Mouse (Mus musculus) lung, embryonic 16.5 days (tissue): ENCODE measurements around the gene Otub1. TPM values are rescaled to one million over a fixed set of nuclear protein-coding genes. Genes with fewer than 3 reads are reported as not detected.

ENCODE experiments used
- polyA plus RNA-seq: library from polyadenylated mRNA; unstranded; fragments of >200 nt; fragmentation: Nextera tagmentation; extraction: Ambion mirVana; gene quantifications from 2 replicates; pipeline ENCODE4 v1.2.1, GENCODE M21; 2015

The Otub1 gene
- polyA plus RNA-seq, 1 experiment from 2014 or later = 187 TPM

Other genes with a start within 250 kb of the Otub1 start
- 41.4 and 44.8 TPM in 2 replicates for gene Ppp1r14b, start 231.3 kb downstream of the Otub1 start, polyA plus RNA-seq
- 49.1 and 49.8 TPM in 2 replicates for gene Plcb3, start 229.8 kb downstream of the Otub1 start, polyA plus RNA-seq
- 125 and 151 TPM in 2 replicates for gene Fkbp2, start 225.8 kb downstream of the Otub1 start, polyA plus RNA-seq
- gene Vegfb, start 218.7 kb downstream of the Otub1 start, polyA plus RNA-seq = 20.8 and 28.9 TPM in 2 replicates
- 26.4 and 30.3 TPM in 2 replicates for gene Dnajc4, start 213.7 kb downstream of the Otub1 start, polyA plus RNA-seq
- 22.6 and 23.7 TPM in 2 replicates for gene Nudt22, start 210.2 kb downstream of the Otub1 start, polyA plus RNA-seq
- 10.9 and 12.3 TPM in 2 replicates for gene Trpt1, start 210.2 kb downstream of the Otub1 start, polyA plus RNA-seq
- gene Fermt3, start 186.8 kb downstream of the Otub1 start, polyA plus RNA-seq = 11.1 and 15.6 TPM in 2 replicates
- gene Stip1, start 166.3 kb downstream of the Otub1 start, polyA plus RNA-seq = 220 and 243 TPM in 2 replicates
- 15.3 and 17.6 TPM in 2 replicates for gene Macrod1, start 149.5 kb downstream of the Otub1 start, polyA plus RNA-seq
- 0.99 and 1.1 TPM in 2 replicates for gene Flrt1, start 100.6 kb downstream of the Otub1 start, polyA plus RNA-seq
- gene Cox8a, start 11.3 kb upstream of the Otub1 start, polyA plus RNA-seq = 899 and 904 TPM in 2 replicates
- gene Naa40, start 34.9 kb upstream of the Otub1 start, polyA plus RNA-seq = 54.3 and 56.1 TPM in 2 replicates
- 5.9 and 8.5 TPM in 2 replicates for gene Rcor2, start 61.0 kb upstream of the Otub1 start, polyA plus RNA-seq
- gene Mark2, start 135.5 kb upstream of the Otub1 start, polyA plus RNA-seq = 33.4 and 35.0 TPM in 2 replicates
- gene Spindoc, start 176.7 kb upstream of the Otub1 start, polyA plus RNA-seq = 24.8 and 25.7 TPM in 2 replicates
- 5.0 TPM in 2 replicates for gene 2700081O15Rik, start 211.3 kb upstream of the Otub1 start, polyA plus RNA-seq